Mouse (Mus musculus) MN1 (cell line): ENCODE measurements around the gene Ssh1.

Source experiments
- DNase-seq: peaks from one replicate; pipeline ENCODE4 v3.0.0-alpha.2; 2016; ENCODE audit warnings: low spot score

The Ssh1 gene

DNA sequence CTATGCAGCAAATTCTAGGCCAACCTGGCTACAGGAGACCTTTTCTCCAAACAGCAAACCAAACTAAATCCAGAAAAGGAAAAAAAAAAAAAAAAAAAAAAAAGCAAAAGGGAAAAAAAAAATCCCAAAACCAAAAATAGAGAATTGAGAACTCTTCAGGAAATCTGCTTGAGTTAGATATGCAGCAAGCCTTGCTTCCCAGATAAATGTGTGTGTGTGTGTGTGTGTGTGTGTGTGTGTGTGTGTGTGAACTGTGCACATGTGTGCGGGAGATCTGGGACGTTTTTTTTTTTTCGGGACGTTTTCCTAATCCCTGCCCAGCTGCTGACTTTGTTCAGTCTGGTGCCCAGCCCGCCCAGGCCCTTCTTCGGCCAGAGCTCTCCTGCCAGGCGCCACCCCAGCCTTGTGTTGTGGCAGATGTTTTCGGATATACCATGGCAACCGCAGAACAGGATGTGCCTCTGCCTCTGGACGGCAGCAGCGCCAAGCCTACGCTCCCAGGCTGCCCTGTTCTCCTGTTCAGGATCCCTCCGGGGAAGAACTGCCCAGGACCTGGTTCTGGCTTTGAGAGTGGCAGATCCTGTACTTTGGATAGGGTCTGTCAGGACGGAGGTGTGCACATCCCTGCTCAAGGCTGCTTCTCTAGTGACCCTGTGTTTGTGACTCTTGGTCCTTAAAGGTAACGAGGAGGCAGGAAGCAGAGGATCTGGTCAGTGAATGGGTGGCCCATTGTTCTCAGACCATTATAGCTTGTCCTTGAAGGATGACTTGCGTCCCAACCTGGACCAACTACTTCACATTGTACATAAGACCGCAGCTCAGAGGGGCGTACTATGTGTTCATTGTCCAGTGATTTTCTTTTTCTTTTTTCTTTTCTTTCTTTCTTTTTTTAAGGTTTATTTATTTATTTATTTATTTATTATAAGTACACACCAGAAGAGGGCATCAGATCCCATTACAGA, 62.8 kb downstream of the Ssh1 start:
- peak; percentile 97 for DNase-seq

DNA sequence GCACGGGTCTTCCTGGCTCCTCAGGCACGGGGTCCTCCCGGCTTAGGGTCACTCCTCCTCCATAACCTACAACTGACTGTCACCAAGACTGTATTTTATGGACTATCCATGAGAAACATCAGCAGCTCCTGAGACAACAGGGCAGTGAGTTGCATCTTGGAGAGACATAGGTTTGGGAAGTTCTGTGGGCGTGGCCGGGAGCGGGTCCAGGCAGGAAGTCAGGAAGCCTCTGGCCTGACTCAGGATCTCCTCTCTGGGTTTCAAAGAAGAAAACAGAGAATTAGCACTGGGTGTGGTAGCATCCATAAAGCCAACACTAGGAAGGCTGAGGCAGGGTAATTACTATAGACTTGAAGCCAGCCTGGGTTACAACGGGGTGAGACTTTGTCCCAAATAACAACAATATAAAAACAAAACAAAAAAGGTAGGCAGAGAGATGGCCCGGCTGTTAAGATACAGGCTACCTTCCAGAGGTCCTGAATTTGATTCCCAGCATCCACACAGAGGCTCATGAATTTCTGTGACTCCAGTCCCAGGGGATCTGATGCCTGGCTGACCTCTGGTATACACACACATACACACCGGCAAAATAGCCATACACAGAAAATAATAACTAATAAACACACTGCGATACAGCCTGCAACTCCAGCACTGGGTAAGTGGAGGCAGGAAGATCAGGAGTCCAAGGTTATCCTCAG, 63.6 kb downstream of the Ssh1 start:
- peak; percentile 88 for DNase-seq

DNA sequence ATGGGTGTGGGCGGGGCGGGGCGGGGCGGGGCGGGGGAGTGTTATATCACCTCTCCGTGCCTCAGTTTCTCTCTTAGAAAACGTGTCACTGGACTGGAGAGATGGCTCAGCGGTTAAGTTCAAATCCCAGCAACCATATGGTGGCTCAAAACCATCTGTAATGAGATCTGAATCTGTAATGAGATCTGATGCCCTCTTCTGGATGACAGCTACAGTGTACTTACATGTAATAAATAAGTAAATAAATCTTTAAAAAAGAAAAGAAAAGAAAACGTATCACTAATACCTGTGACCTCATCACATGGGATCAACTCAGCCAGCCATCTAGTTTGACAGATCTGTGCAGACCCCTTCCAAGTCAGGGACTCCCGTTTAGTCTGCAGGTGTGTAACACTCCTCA, 64.2 kb downstream of the Ssh1 start:
- DNase-seq: no peak

DNA sequence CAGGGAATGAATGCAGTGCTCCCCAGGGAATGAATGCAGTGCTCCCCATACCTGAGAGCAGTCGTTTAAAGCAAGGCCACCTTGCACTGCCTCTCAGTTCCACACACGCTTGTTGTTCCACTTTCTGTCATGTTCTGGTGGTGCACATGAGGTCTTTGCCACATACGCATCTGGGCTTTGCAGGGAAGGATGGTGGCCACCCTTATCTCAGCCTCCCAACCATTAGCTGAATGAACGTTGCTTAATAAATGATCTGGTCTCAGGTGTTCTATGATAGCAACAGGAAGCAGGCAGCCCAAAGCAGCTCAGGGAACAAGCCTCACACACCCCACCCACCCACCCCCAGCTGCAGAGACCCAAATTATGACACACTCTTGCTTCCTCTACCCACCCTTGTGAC, 69.1 kb downstream of the Ssh1 start:
- DNase-seq: no peak

- peak; percentile 75 for DNase-seq
Observed at GRCm38 (mm10) chr5:113921310-113922166, 72.2 kb downstream of the Ssh1 start.

- DNase-seq: no peak
Observed at GRCm38 (mm10) chr5:113919060-113919459, 74.6 kb downstream of the Ssh1 start.

DNA sequence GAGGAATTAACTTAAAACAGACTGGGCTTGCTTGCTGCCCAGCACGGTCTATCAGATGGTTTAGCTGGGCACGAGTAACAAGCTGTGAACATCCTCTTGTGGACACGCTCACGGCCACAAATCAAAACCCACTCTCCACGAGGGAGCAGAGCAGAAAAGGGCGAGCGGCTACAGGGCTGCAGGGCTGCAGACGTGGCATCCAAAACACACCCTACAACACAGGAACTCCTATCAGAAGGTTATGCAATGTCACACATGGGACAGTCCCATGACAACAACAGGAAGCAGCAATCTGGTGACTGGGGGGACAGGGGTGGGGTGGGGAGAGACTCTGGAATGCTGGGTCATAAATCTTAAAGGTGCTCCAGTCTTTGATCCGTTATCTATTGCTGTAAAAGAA, 75.0 kb downstream of the Ssh1 start:
- no peak for DNase-seq

DNA sequence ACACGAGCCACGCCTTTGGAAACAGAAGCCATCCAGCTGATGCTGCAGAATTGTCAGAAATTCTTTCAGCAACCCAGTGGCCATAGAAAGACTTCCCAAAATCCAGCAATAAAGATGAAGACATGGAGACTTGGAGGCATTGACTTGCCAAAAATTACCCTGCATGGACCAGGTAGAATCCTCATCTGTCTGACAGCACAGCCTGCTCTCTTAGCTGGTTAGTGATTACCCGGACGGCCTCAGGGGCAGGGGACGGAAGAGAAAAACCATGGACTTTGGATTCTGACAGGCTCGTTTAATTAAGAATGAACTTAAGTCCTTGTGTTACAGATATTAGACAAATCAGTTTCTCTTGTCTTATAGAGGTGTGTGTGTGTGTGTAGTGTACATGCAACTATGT, 83.0 kb downstream of the Ssh1 start:
- no peak for DNase-seq

DNA sequence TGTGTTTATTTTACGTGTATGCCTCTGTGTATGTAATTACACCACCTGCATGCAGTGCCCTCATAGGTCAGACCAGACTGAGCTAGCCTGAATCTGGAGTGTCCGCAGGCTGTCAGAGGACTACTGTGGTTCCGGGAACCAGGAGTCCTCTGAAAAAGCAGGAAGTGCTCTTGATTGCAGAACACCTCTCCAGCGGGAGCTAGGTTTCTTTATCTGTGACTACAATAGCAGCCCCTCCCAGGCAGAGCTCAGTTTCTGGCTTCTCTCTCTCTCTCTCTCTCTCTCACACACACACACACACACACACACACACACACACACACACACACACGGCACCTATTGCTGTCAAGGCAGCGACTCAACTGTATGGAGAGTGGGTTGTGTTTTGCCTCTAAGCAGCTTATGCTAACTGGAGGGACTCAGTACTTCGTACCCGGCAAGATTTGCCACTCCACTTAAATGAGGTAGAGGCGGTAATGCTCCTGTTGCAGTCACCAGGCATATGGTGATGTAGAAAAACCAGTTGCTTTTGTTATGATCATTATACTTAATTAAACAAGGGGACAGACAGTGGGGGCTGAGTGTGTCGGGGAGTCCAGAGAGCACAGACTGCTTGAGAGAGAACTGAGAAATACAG, 83.5 kb downstream of the Ssh1 start:
- peak; percentile 59 for DNase-seq

DNA sequence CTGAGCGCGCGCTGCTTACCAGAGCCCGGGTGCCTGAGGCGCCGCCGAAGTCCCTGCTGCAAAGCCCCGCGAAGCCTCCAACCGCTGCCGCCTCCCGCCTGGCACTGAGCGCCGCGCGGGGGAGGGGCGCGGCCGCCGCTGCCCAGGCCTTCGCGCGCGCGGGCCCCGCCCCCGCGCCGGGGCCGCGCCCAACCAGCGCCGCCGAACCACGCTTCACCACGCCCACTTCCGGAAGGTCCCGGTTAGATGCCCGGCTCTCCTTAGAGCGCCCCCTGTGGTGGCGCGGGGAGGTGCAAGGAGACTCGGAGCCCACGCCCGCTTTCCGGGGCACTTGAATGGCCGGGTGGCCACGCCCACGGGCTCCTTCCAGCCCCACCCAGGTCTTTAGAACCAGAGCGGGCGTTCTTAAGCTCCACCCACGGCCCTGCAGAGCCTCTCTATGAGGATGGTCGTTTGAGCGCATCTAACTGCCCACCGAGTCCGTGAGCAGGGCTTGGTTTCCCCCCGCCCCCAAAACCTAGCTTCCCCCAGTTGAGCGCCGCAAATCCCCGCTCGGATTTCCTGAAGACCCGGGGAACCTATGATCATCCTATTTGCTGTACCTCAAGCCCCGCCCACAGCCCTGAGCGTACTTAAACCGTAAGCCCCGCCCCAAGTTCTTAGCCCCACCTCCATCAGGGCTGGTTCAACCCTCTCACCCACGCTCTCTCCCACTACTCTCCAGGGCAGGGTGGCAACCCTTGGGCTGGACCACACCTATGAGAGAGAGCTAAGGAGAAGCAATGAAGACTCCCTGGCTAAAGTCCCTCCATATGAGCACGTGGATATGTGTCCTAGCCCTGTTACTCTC, 84.9 kb downstream of the Ssh1 start, which contains the start of gene Coro1c:
Gene Coro1c, minus strand, starts transcription at position 167 of the 850 bp plus-strand sequence.
- DNase-seq: peak; percentile 100

DNA sequence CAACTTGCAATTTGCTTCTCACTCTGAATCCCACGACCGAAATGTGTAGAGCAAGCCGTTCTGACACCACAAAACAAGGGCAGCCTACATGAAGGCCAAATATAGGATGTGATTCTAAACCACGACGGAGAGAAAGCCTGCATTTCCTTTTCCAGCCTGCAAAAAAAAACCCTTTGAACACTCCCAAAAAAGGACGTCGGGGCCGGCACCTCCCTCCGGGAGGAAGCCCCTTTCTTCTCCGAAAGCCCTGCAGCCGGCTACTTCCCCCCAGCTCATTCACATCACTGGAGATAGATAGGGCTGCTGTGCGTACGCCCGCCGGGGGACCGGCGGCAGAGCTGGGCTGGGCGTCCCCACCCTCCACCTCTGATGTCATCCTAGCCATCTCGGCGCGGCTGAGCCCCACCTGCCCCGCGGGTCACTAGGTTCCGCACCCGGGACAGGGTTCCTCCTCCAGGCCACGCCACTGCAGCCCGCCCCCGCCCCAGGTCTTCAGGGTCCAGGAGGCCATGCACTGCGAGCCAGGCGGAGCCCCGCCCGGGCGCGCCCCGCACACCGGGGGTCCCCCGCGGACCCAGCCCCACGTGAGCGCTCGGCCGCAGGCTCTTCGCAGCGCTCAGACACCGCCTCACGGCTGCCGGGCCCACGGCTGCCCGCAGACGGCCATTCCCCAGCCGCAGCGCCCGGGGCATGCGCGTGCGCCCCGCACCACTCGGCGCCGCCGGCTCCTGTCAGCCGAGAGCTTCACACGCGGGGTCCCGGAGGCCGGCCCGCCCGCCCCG, 85.7 kb downstream of the Ssh1 start:
- DNase-seq: peak; percentile 87

DNA sequence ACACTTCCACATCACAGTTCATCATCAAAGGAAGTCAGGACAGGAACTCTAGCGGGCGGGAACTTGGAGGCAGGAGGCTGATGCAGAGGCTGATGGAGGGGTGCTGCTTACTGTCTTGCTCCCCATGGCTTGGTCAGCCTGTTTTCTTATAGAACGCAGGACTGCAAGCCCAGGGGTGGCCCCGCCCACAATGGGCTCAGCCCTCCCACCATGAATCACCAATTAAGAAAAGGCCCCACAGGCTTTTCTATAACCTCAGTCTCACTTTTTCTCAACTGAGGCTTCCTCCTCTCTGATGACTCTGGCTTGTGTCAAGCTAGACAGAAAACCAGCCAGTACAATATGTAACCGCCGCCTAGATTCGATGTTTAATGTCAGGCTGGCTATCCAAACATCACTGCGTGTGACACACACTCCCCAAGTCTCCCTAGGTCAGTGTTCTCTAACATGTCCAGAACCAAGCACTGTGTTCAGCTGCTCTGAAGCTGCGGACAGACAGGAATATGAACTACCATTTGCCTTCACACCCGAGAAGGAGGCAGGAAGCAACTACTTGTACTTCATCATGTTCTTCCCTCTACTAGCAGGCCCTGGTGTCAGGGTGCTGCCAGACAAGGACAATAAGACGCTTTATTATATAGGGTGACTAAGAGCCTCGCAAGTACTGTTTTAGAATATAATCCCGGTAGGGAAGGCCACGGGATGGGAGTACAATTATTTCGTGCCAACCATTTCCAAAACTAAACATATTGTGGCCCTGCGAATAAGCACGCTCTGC, 86.5 kb downstream of the Ssh1 start:
- DNase-seq: peak; percentile 90

GRCm38 (mm10) chr5:113904987-113905386, 88.7 kb downstream of the Ssh1 start:
- DNase-seq: no peak

DNA sequence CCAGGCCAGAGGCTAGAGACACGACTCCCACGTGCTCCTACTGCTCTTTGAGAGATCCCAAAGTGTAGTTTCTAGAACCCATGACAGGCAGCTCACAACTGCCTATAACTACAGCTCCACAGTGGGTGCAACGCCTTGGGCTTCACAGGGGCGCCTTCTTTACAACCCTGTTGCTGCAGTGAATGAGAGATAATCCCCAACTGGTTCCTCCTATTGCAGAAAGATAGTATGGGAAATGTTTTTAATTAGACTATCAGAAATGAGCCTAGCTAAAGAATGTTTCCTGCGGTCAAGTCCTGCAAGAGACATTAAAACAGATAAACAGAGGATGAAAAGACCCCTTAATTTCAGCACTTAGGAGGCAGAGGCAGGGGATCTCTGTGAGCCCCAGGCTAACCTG, 90.7 kb downstream of the Ssh1 start:
- DNase-seq: no peak

DNA sequence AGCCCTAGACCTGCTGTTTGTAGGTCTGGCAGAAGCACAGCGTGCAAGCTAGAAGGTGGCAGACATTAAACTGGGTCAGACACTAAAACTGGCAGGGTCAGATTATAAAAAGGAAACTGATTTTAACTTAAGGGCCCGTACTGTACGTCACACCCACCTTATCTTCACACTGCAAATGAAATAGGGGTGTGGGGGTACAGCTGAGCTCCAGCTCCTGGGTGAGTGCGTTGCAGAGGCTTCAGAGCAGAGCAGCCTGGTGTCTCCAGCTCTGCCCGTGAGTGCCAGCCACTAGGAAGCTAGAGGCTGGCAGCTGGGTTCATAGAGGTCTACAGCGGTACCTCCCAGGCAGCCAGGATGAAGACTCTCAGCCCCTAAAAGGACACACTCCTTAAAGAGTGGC, 91.7 kb downstream of the Ssh1 start:
- no peak for DNase-seq

GRCm38 (mm10) chr5:113901074-113901571, 92.6 kb downstream of the Ssh1 start:
- DNase-seq: peak; percentile 40

GRCm38 (mm10) chr5:113899543-113899942, 94.2 kb downstream of the Ssh1 start:
- no peak for DNase-seq

GRCm38 (mm10) chr5:113892005-113892404, 101.7 kb downstream of the Ssh1 start:
- DNase-seq: no peak

GRCm38 (mm10) chr5:113890874-113891273, 102.8 kb downstream of the Ssh1 start:
- no peak for DNase-seq
